Mouse (Mus musculus) spleen, adult 2 months (tissue): ENCODE measurements at regions not wholly inside any gene's neighbourhood (a gene's known extent, or its start where the extent isn't known, plus 50 kb on each side); places are given as distances from the start of the nearest gene placed in this dataset.

Experiments
- CTCF ChIP-seq: fragments of 200-500 bp; IDR thresholded peaks from 2 replicates; pipeline ENCODE4 v1.5.1; 2011; ENCODE audit warnings: mild to moderate bottlenecking, inconsistent platforms; ENCODE audit not compliant: insufficient read depth, insufficient read length, insufficient replicate concordance; ENCODE audit errors: extremely low read depth
- POLR2A ChIP-seq: fragments of 200-500 bp; IDR thresholded peaks from 2 replicates; pipeline ENCODE4 v1.6.1; 2011; ENCODE audit warnings: low read depth, low read length, inconsistent platforms

DNA sequence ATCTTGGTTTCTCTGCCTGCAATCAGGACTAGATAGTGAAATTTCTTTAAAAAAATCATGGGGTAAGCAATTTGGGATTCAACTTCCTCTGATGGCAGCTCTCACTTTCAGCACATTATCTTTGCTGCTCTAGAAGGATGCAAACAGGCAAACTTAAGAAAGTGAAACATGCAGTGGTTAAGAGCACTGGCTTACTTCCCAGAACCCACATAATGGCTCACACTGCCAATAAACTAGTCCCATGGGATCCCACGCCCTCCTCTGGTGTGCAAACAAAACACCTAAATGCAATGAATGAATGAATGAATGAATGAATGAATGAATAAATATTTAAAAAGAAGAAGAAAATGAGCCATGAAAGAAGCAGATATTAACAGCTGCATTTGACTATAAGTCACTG lies 356.1 kb upstream of the Kif2a start:
- no peak for TF ChIP-seq CTCF
- TF ChIP-seq POLR2A, result no peak
